Mouse (Mus musculus): ENCODE results near the gene Marf1. TPM values are rescaled to one million over a fixed set of nuclear protein-coding genes. Genes with fewer than 3 reads are reported as not detected.

The Marf1 gene
- total RNA-seq, 2 experiments from 2014 or later, result 40.7 to 42.6 TPM

DNA sequence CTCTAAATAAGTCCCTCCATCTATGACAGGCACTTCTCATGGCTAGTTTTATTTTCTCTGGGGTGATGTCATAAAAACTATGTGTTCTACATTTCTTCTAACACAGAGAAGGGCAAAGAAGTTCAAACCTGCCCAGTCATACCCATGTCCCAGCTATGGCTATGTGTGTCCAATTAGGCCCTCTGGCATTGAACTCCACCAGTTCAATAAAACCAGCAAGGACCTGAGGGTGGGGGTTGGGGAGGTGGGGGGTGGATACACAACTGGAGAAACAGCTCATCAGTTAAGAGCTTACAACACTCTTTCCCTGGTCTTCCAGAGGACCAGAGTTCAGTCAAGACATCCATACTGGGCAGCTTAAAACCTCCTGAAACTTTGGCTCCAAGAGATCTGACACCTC is 24.0 kb downstream of the Marf1 start:
- no peak for ATAC-seq (replicated peaks; ENCODE audit: low FRiP score, poor library complexity, severe bottlenecking)

DNA sequence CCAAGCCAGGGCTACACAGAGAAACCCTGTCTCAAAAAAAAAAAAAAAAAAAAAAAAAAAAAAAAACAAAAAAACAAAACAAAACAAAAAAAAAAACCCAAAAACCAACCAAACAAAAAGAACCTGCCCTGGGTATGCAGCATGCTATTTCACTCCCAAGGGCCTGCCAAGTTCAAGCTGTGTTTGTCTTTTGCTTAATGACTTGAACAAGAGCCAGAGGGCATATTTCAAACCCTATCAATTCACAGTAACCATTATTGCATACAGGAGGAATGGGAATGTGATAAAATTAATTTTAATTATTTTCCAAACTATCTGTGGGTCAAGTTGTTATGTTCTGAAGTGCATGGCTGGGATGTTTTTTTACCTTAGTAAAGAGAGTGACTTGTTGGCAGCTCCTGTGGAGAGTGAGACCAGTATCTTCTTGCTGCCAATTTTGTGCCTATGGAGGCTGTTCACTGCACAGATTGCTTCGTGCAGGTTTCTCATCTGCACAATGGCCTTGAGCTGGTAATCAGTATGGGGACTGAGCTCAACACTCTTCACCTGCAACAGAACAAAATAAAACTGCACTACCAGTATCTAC is 25.1 kb downstream of the Marf1 start:
- ATAC-seq (replicated peaks; ENCODE audit: low FRiP score, poor library complexity, severe bottlenecking), result no peak

DNA sequence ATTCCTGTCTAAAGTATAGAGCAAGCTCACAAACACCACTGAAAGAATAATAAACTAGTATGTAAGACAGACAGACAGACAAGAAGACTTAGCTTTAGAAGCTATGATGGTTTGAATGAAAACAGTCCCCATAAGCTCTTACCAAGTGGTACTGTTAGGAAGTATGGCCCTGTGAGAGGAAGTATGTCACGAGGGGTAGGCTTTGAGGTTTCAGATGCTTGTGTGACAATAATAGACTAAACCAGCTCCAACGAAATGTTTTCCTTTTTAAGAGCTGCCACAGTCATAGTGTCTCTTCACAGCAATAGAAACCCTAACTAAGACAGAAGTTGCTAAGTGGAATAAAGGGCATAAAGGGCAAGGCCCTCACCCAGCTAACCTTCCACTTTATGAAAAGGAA is 28.1 kb downstream of the Marf1 start:
- ATAC-seq (replicated peaks; ENCODE audit: low FRiP score, poor library complexity, severe bottlenecking), result no peak

DNA sequence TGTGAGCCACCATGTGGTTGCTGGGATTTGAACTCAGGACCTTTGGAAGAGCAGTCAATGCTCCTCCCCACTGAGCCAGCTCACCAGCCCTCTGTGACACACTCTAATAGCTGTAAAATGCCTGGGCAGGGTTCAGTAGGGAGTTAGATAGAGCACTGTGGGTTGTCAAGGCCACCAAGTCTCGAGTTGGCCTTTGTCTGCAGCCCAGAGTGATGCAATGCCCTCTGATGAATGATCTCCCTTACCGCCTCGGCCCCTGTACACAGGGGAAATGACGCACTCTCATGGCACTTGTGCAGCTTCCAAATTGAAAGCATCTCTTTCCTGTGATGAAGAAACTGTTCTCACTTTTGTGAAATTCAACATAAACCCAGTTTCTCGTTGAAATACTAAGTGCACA is 31.3 kb downstream of the Marf1 start:
- ATAC-seq (replicated peaks; ENCODE audit: low FRiP score, poor library complexity, severe bottlenecking), result no peak

DNA sequence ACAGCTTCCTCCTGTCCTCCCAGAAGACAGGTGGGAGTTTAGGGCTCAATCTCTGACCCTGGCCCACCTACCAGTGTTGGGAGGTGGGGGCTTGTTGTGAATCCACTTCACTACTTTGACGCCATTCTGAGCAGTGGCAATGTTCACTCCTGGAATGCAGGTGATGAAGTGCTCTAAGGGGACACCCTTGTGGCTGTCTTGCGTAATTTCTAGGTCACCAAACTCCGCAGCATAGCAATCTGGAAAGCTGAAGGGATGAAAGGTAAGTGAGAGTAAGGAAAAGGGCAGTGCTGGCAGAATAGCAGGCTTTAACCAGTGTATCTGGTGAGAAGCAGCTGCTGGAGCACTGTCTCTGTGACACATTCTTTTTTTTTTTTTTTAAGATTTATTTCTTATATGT is 31.8 kb downstream of the Marf1 start:
- no peak for ATAC-seq (replicated peaks; ENCODE audit: low FRiP score, poor library complexity, severe bottlenecking)

DNA sequence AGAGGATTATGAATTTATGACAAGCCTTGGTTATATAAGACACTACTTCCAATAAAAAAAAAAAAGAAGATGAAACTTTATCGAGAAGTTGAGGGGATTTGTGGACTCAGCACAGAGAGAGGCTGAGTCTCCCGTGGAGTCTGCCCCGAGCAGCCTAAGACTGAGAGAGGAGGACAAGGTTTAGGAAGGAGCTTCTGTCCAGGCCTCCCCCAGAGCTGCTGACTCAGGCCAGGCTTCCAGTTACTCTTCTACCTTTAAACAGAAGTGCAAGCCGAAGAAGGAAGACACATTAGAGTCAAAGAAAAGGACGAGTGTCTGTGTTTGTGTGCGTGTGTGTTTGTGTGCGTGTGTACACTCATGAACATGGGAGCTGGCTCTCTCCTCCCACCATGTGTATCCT is 32.4 kb downstream of the Marf1 start:
- ATAC-seq (replicated peaks; ENCODE audit: low FRiP score, poor library complexity, severe bottlenecking), result no peak

DNA sequence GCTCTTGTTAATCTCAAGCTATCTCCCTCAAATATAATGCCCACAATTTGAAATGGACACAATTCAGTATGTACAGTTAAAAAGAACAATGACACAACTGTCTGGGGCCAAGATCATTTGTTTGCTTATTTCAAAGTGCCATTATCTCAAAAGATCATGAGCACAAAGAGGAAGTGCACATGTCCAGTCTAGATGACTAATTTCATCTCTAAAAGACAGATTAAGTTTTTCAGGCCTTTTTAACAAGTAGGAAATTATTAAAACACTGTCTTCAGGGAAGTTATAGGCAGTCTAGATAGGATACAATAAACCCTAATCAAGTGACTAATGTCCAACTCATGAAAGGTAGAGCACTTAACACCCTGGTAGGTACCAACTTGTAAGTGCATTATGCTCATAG is 34.2 kb downstream of the Marf1 start:
- ATAC-seq (replicated peaks; ENCODE audit: low FRiP score, poor library complexity, severe bottlenecking), result no peak

DNA sequence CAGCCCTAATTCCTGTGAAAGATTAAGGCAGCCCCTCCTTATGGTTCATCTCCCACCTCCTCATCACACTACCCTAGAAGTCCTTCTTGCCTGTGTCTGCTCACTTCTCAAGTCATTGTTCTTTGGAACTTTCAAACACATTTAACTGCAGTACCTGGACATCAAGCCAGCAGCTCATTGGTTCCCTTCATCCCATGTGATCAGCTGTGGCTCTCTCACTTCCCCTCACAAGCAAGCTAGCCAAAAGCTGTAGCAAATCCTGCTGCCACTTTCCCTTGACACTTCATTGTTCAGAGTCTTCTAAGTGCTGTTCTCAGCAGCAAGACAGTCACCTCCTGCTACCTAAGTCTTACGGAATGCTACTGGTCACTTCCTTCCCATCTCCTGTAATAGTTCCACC is 37.9 kb downstream of the Marf1 start:
- no peak for ATAC-seq (replicated peaks; ENCODE audit: low FRiP score, poor library complexity, severe bottlenecking)

DNA sequence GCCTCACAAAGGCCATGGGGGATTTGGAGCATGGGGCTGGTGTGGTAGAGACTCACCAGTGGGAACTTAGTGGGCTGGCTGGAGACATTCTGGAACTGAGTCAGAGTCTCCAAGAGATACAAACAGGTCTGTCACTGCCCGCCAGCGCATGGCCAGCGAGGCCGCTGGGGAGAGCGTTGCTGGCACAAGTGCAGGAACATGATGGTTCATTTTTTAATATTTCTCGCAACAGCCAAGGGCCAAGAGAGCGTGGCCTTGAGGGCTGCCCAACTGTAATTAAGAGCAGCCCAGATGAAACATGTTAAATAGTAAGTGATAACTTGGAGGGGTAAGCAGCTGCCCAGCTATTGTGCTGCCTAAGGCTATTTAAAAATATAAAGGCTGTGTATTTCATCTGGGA is 38.4 kb downstream of the Marf1 start:
- no peak for ATAC-seq (replicated peaks; ENCODE audit: low FRiP score, poor library complexity, severe bottlenecking)

DNA sequence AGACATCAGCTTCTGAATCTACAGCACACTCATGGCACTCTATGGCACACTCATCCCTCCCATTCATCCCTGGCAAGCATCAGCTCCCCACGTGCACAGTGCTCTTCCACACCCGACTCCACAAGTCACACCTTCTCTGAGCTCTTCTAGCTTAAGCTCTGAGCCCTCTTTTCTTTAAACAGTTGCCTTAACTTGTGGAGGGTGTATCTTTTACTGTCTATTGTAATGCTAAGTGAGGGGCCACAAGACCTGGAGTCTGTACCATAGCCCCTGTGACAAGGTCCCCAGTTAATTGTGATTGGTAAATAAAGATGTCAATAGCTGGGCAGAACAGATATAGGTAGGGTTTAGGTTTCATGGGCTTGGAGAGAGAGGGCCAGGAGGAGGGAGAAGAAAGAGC is 39.2 kb downstream of the Marf1 start:
- ATAC-seq (replicated peaks; ENCODE audit: low FRiP score, poor library complexity, severe bottlenecking), result no peak

DNA sequence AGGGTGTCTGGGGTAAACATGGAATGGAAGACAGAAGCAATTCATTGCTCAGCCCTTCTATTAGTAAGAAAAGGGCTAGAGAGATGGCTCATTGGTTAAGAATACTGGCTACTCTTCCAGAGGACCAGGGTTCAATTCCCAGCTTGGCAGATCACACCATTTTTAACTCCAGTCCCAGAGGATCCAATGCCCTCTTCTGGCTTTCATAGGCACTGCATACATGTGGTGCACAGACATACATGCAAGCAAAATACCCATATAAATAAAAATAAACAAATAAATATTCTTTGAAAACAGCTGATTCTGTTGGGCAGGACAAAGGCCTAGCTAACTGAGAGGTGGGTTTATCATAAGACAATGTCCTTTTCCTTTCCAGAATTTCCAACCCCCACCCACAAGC is 40.6 kb downstream of the Marf1 start:
- no peak for ATAC-seq (replicated peaks; ENCODE audit: low FRiP score, poor library complexity, severe bottlenecking)

DNA sequence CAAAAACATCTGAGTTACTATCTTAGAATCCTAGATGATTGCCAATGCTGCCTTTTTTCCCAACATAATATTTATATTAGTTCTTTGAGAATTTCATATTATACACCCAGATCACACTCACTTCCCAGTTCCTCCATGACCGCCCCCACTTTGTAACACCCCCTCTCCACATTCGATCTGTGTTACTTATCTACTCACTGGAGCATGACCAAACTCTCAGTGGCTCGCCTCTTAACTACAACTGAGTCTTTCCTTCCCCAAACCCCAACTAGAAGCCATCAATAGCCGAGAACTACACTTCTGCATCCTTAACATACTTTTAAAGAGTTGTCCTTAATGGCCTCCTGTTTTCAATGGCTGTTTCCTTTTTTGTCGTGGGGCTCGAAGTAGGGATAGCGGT is 41.6 kb downstream of the Marf1 start:
- no peak for ATAC-seq (replicated peaks; ENCODE audit: low FRiP score, poor library complexity, severe bottlenecking)

DNA sequence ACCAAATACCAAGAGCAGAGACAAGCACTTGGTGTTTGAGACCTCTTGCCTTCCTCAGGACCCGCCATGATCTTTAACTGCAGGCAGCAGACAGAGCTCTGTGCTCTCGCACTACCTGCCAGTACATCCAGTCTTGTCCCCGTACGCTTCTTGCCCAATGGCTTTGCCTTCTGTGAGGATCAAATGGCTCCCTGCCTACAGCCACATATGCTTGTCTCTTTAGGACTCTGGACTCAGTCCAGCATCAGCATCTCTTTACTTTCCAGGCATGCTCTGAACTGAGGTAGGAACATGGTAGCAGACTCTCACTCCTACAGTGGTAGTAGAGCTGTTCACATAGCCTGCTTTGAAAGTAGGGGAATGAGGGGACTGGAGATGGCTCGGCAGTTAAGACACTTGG is 42.2 kb downstream of the Marf1 start:
- ATAC-seq (replicated peaks; ENCODE audit: low FRiP score, poor library complexity, severe bottlenecking), result no peak

DNA sequence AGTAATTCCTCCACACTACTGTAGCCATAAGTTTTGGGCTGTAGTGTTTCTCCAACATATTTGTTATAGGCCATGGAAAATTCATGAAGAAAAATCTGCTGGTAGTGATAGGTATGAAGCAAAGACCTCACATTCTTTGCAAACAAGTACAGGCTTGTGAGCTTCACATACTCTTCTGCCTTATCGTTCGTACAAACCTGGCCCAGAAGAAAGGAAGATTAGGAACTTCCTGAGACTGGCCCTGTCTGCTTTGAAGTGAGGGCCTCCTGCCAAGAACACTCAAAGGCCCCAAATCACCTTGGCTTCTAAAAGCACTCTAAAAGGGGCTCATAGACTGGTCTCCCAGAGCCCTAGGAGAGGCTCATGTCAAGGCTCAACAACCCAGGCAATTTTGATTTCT is 45.9 kb downstream of the Marf1 start:
- ATAC-seq (replicated peaks; ENCODE audit: low FRiP score, poor library complexity, severe bottlenecking), result no peak

DNA sequence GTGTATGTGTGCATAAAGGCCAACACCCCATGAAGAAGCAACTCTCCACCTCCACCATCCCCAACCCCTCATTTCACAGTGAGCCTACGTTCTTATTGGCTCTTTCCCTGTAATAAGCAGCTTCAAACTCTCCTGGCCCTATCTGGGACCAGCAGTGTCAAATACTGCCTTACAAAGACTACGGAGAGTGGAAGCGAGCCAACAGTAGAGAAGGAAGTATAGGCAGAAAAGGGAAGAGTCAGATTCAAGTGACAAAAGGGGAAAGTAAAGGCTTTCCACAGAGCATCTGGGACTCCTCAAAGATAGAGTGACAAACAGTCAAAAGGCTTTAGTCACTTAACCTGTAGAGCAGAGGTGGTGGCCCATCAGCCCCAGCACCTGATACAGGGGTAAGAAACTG is 50.4 kb downstream of the Marf1 start:
- no peak for ATAC-seq (replicated peaks; ENCODE audit: low FRiP score, poor library complexity, severe bottlenecking)

DNA sequence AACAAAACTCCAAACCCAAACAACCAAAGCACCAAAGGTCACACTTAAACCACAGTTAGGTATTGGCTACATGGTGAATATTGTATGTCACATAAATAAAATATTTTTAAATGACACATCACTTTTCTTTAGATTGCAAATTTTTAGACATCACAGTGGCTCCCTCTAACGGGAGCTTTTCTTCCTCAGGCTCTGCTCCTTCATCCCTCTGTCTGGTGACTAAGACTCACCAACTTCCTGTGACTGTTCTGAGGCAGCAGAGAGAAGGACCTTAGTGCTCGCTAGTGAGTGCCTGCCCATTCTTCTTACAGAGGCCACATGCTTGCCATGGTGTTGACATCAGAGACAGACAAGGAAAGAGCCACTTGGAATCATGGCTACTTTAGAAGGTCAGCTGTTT is 51.0 kb downstream of the Marf1 start:
- no peak for ATAC-seq (replicated peaks; ENCODE audit: low FRiP score, poor library complexity, severe bottlenecking)

DNA sequence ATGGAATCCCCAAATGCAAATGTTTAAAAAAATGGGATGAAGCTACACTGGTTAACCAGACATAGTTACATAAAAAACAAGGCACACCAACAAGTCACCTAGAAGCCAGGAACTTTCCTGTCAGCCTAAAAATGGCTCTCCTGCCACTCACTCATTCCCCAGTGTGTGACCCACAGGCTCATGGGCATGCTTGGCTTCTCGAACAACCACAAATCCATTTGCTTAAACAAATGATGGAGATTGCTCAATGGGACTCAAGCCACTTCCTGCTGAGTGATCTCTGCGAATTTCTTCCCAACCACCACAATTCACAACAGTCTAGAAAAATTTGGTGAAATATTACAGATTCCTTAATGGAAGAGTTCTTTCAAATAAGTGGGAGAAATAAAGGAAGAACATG is 52.2 kb downstream of the Marf1 start:
- no peak for ATAC-seq (replicated peaks; ENCODE audit: low FRiP score, poor library complexity, severe bottlenecking)

DNA sequence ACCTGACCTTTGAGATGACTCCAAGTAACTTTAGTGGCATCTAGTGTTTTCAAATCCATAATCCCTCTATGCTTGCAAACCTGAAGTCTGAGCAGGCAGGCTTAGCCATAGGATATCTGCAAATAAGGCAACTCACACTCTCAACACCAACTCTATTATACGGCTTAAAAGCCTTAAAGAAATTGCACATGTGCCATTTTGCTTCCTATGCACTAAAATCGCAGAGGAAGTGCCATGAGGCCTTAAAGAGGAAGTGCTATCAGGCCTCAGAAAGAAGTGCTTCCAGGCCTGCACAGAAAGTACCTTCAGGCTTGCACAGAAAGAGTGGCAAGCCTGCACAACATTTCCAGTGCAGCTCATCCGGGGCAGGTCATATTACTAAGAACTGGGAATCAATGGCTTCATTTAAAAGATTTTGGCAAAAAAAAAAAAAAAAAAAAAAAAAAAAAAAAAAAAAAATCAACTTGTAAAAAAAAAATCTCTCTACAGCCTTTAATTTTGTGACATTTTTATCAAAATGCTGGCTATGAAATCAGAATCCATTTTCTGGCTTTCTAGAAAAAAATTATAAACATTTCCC is 53.4 kb downstream of the Marf1 start:
- ATAC-seq (replicated peaks; ENCODE audit: low FRiP score, poor library complexity, severe bottlenecking), result no peak

DNA sequence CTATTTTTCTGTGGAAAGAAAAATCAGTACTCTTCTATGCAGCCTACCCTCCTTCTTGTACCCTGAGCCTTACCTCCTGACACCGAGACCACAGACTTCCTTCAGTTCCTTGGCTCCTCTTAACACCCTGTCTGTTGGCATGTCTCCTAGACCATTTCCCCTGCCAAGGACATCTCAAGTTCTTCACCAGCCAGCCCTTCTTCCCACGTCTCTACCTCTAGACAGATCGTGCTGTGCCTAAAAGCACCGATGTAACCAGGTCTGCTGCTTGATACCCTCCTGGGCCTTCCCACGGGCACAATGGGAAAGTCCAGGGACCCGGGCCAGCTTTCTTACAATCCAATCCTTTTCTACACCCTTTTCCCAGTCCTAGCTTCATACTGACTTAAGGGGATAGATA is 57.3 kb downstream of the Marf1 start:
- ATAC-seq (replicated peaks; ENCODE audit: low FRiP score, poor library complexity, severe bottlenecking), result no peak

DNA sequence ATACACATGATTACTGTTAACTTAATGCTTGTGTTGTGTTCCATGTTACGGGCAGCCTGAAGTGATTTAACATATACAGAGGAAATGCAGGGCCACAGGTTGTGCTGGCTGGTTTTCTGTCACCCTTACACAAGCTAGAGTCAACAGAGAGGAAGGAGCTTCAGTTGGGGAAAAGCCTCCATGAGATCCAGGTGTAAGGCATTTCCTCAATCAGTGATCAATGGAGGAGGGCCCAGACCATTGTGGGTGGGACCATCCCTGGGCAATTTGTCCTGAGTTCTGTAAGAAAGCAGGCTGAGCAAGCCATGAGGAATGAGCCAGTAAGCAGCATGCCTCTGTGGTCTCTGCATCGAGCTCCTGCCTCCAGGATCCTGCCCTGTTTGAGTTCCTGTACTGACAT is 71.4 kb downstream of the Marf1 start:
- no peak for ATAC-seq (replicated peaks; ENCODE audit: low FRiP score, poor library complexity, severe bottlenecking)

DNA sequence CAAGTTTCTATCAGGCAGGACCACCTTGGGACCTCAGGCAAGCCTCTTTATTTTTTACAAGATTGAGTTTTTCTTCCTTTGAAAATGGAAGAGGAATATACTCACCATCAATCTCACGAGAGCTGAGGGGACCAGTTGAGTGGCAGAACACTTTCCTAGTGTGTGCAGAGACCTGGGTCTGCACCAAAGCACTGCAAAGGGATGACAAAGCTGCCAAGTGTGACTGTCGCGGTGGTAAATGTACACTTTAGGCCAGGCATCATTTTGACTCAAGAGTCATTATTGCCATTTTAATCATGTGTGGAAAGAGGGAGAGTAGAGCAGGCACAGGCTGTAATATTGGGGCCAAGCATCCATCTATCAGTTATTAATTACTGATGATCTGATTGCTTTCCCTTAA is 73.9 kb downstream of the Marf1 start:
- ATAC-seq (replicated peaks; ENCODE audit: low FRiP score, poor library complexity, severe bottlenecking), result no peak

DNA sequence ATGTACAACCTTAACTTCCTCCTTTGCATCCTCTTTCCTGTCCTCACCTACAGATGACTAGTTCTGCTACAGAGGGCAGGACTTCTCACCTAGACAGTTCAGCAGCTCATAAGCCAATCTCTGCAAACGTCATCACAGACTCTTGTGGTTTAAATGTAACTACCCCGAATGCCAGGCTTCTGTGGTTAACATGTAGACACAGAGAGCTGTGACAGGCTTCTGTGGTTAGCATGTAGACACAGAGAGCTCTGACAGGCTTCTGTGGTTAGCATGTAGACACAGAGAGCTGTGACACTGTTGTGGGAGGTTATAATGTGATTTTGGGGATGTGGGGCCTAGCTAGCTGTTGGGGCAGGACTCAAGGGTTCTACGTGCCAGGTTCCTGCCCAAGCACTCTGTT is 74.9 kb downstream of the Marf1 start:
- ATAC-seq (replicated peaks; ENCODE audit: low FRiP score, poor library complexity, severe bottlenecking), result no peak
